Mouse (Mus musculus) stomach, postnatal 0 days (tissue): ENCODE measurements at regions not wholly inside any gene's neighbourhood (a gene's known extent, or its start where the extent isn't known, plus 50 kb on each side); places are given as distances from the start of the nearest gene placed in this dataset.

Source experiments
- CTCF ChIP-seq: IDR thresholded peaks from 2 replicates; pipeline ENCODE4 v1.5.1; 2016; ENCODE audit warnings: antibody characterized with exemption, low read depth, mild to moderate bottlenecking, moderate library complexity
- EP300 ChIP-seq: optimal IDR thresholded peaks from 2 replicates; pipeline ENCODE3; 2016; ENCODE audit warnings: antibody characterized with exemption

- TF ChIP-seq EP300 (no peak), CTCF (no peak)
Measured at GRCm38 (mm10) chr14:106365624-106366118, 259.7 kb downstream of the Trim52 start.
